Mouse (Mus musculus): ENCODE results near the gene Hnrnpr.

Gene Hnrnpr

GRCm38 (mm10) chr4:136310229-136311041 lies at the start of gene Hnrnpr:
Gene Hnrnpr (plus strand): TSS chr4:136310942.
- DNase-seq (ENCODE audit: low read depth), result peak; percentile 96

GRCm38 (mm10) chr4:136261912-136262311 lies 48.8 kb upstream of the Hnrnpr start:
- DNase-seq (ENCODE audit: low read depth), result no peak

- no peak for DNase-seq (ENCODE audit: low read depth)
These were observed 47.2 kb upstream of the Hnrnpr start for GRCm38 (mm10) chr4:136263555-136263954.

- no peak for DNase-seq (ENCODE audit: low read depth)
These were observed 43.9 kb upstream of the Hnrnpr start for GRCm38 (mm10) chr4:136266716-136267343.

GRCm38 (mm10) chr4:136268912-136269311 lies 41.8 kb upstream of the Hnrnpr start:
- DNase-seq (ENCODE audit: low read depth), result no peak

- no peak for DNase-seq (ENCODE audit: low read depth)
These were observed 40.1 kb upstream of the Hnrnpr start for GRCm38 (mm10) chr4:136270648-136271047.

GRCm38 (mm10) chr4:136281097-136281496 lies 29.6 kb upstream of the Hnrnpr start:
- no peak for DNase-seq (ENCODE audit: low read depth)

GRCm38 (mm10) chr4:136281611-136282010 lies 29.1 kb upstream of the Hnrnpr start:
- no peak for DNase-seq (ENCODE audit: low read depth)

GRCm38 (mm10) chr4:136282621-136283480 lies 27.9 kb upstream of the Hnrnpr start:
- no peak for DNase-seq (ENCODE audit: low read depth)

- DNase-seq (ENCODE audit: low read depth), result no peak
These were observed 27.0 kb upstream of the Hnrnpr start for GRCm38 (mm10) chr4:136283783-136284182.

GRCm38 (mm10) chr4:136284455-136284854 lies 26.3 kb upstream of the Hnrnpr start, which contains the start of gene Zfp46:
Gene Zfp46 (plus strand): TSS chr4:136284683.
- no peak for DNase-seq (ENCODE audit: low read depth)

- DNase-seq (ENCODE audit: low read depth), result no peak
These were observed 25.9 kb upstream of the Hnrnpr start for GRCm38 (mm10) chr4:136284891-136285290.

GRCm38 (mm10) chr4:136285348-136285810 lies 25.4 kb upstream of the Hnrnpr start:
- DNase-seq (ENCODE audit: low read depth), result peak; percentile 80

GRCm38 (mm10) chr4:136285811-136286371 lies 24.9 kb upstream of the Hnrnpr start:
- DNase-seq (ENCODE audit: low read depth), result peak; percentile 94

GRCm38 (mm10) chr4:136289918-136290780 lies 20.6 kb upstream of the Hnrnpr start:
- no peak for DNase-seq (ENCODE audit: low read depth)

- DNase-seq (ENCODE audit: low read depth), result no peak
These were observed 19.8 kb upstream of the Hnrnpr start for GRCm38 (mm10) chr4:136290781-136291595.

GRCm38 (mm10) chr4:136291692-136292091 lies 19.1 kb upstream of the Hnrnpr start:
- no peak for DNase-seq (ENCODE audit: low read depth)

- no peak for DNase-seq (ENCODE audit: low read depth)
These were observed 14.8 kb upstream of the Hnrnpr start for GRCm38 (mm10) chr4:136295941-136296340.

GRCm38 (mm10) chr4:136302462-136302861 lies 8.3 kb upstream of the Hnrnpr start:
- no peak for DNase-seq (ENCODE audit: low read depth)

GRCm38 (mm10) chr4:136304181-136304580 lies 6.6 kb upstream of the Hnrnpr start:
- no peak for DNase-seq (ENCODE audit: low read depth)

Data from c-Kit-positive CD71-positive TER-119-negative erythroid progenitor cells, embryonic 14.5 days (primary cell).